Mouse (Mus musculus) erythroblast, embryonic 14.5 days (primary cell): ENCODE results near the gene Pgc. TPM values are rescaled to one million over a fixed set of nuclear protein-coding genes. Genes with fewer than 3 reads are reported as not detected.

ENCODE experiments used
- H3K27me3 ChIP-seq: 2 replicates; pipeline ENCODE4 v1.6.1; 2012; ENCODE audit warnings: inconsistent platforms; ENCODE audit not compliant: control insufficient read depth
- H3K36me3 ChIP-seq: 2 replicates; pipeline ENCODE4 v1.6.1; 2012; ENCODE audit warnings: mild to moderate bottlenecking, inconsistent platforms; ENCODE audit not compliant: control insufficient read depth
- H3K4me1 ChIP-seq: 2 replicates; pipeline ENCODE4 v1.6.1; 2012; ENCODE audit warnings: inconsistent platforms; ENCODE audit not compliant: control insufficient read depth
- H3K4me3 ChIP-seq: replicated peaks from 2 replicates; pipeline ENCODE3; 2012; ENCODE audit warnings: moderate library complexity, mild to moderate bottlenecking, inconsistent platforms
- H3K9me3 ChIP-seq: 2 replicates; pipeline ENCODE4 v1.6.1; 2012; ENCODE audit warnings: low read length, inconsistent platforms, mixed read lengths; ENCODE audit not compliant: control insufficient read depth
- GATA1 ChIP-seq: IDR thresholded peaks from 2 replicates; pipeline ENCODE4 v1.6.1; 2012; ENCODE audit warnings: low read length, inconsistent platforms, mixed read lengths
- TAL1 ChIP-seq: IDR thresholded peaks from 3 replicates; pipeline ENCODE4 v1.6.1; 2012; ENCODE audit warnings: low read length, inconsistent platforms, mixed read lengths
- polyA plus RNA-seq: library from polyadenylated mRNA; stranded (reverse); fragments of >175 nt; gene quantifications from 2 replicates; pipeline ENCODE4 v1.2.3, GENCODE M21; 2012

The Pgc gene
- polyA plus RNA-seq, 1 experiment = not detected

- Histone ChIP-seq H3K36me3 (no peaks in the 10 kb centered on the region; the same call in 1 of the 2 replicates), H3K9me3 (peaks cover 4% of the 10 kb centered on the region; the same call in 1 of the 2 replicates), H3K4me3 (no peak overlapping the region), H3K27me3 (peaks cover 15% of the 10 kb centered on the region), H3K4me1 (peaks cover 38% of the 10 kb centered on the region)
- no peak for TF ChIP-seq TAL1
- TF ChIP-seq GATA1 = no peak
Measured at GRCm38 (mm10) chr17:47742991-47743734, 16.5 kb downstream of the Pgc start.

- Histone ChIP-seq H3K9me3 (peaks cover 4% of the 10 kb centered on the region; the same call in 1 of the 2 replicates), H3K27me3 (peaks cover 5% of the 10 kb centered on the region), H3K4me1 (peaks cover 36% of the 10 kb centered on the region), H3K4me3 (no peak overlapping the region), H3K36me3 (no peaks in the 10 kb centered on the region; the same call in 1 of the 2 replicates)
- no peak for TF ChIP-seq TAL1
- TF ChIP-seq GATA1 = no peak
Measured at GRCm38 (mm10) chr17:47744086-47744485, 17.4 kb downstream of the Pgc start.

GRCm38 (mm10) chr17:47744746-47745368 lies 18.2 kb downstream of the Pgc start:
- Histone ChIP-seq H3K9me3 (peaks cover 4% of the 10 kb centered on the region; the same call in 1 of the 2 replicates), H3K4me1 (peaks cover 37% of the 10 kb centered on the region), H3K36me3 (no peaks in the 10 kb centered on the region; the same call in 1 of the 2 replicates), H3K27me3 (no peaks in the 10 kb centered on the region), H3K4me3 (no peak overlapping the region)
- TF ChIP-seq GATA1 (no peak), TAL1 (no peak)

GRCm38 (mm10) chr17:47748791-47749553 lies 22.3 kb downstream of the Pgc start:
- TF ChIP-seq TAL1 (no peak), GATA1 (no peak)
- no peaks in the 10 kb centered on the region; the same call in none of the 2 replicates for H3K36me3 ChIP-seq

GRCm38 (mm10) chr17:47749626-47750025 lies 23.0 kb downstream of the Pgc start:
- no peak overlapping the region for H3K4me3 ChIP-seq
- no peaks in the 10 kb centered on the region; the same call in none of the 2 replicates for H3K36me3 ChIP-seq
- peaks cover 43% of the 10 kb centered on the region for H3K4me1 ChIP-seq
- H3K27me3 ChIP-seq = no peaks in the 10 kb centered on the region
- peaks cover 2% of the 10 kb centered on the region for H3K9me3 ChIP-seq
- TF ChIP-seq TAL1 = no peak
- TF ChIP-seq GATA1 = no peak

More at GRCm38 (mm10) chr17:47748791-47749553, 22.3 kb downstream of the Pgc start:
- Histone ChIP-seq H3K9me3 (peaks cover 4% of the 10 kb centered on the region), H3K27me3 (no peaks in the 10 kb centered on the region), H3K4me1 (peaks cover 42% of the 10 kb centered on the region), H3K4me3 (no peak overlapping the region)

- Histone ChIP-seq H3K36me3 (no peaks in the 10 kb centered on the region; the same call in none of the 2 replicates), H3K27me3 (no peaks in the 10 kb centered on the region), H3K9me3 (no peaks in the 10 kb centered on the region; the same call in 1 of the 2 replicates), H3K4me1 (peaks cover 44% of the 10 kb centered on the region), H3K4me3 (no peak overlapping the region)
- no peak for TF ChIP-seq TAL1
Measured at GRCm38 (mm10) chr17:47750101-47750500, 23.5 kb downstream of the Pgc start.

GRCm38 (mm10) chr17:47751811-47752210 lies 25.2 kb downstream of the Pgc start:
- Histone ChIP-seq H3K4me3 (no peak overlapping the region), H3K4me1 (peaks cover 53% of the 10 kb centered on the region), H3K36me3 (no peaks in the 10 kb centered on the region; the same call in none of the 2 replicates), H3K27me3 (no peaks in the 10 kb centered on the region), H3K9me3 (no peaks in the 10 kb centered on the region; the same call in 1 of the 2 replicates)
- TF ChIP-seq GATA1 (no peak), TAL1 (no peak)

- Histone ChIP-seq H3K36me3 (no peaks in the 10 kb centered on the region; the same call in none of the 2 replicates), H3K4me3 (no peak overlapping the region), H3K9me3 (no peaks in the 10 kb centered on the region; the same call in 1 of the 2 replicates), H3K4me1 (peaks cover 55% of the 10 kb centered on the region), H3K27me3 (no peaks in the 10 kb centered on the region)
- TF ChIP-seq GATA1 = no peak
Measured at GRCm38 (mm10) chr17:47753130-47753775, 26.6 kb downstream of the Pgc start.

GRCm38 (mm10) chr17:47754246-47754645 lies 27.6 kb downstream of the Pgc start:
- Histone ChIP-seq H3K4me1 (peaks cover 46% of the 10 kb centered on the region), H3K9me3 (no peaks in the 10 kb centered on the region; the same call in 1 of the 2 replicates), H3K36me3 (no peaks in the 10 kb centered on the region; the same call in none of the 2 replicates), H3K27me3 (no peaks in the 10 kb centered on the region), H3K4me3 (no peak overlapping the region)
- no peak for TF ChIP-seq GATA1
- no peak for TF ChIP-seq TAL1
